Mouse (Mus musculus) neutrophil, adult 59 days (primary cell): Measurements from ENCODE around the gene Tcf15. TPM values are rescaled to one million over a fixed set of nuclear protein-coding genes. Genes with fewer than 3 reads are reported as not detected.

Source experiments
- total RNA-seq, 2 experiments: library from RNA; stranded (reverse); gene quantifications; 1 replicate in 1 of 2; 2 replicates in 1 of 2; pipeline ENCODE4 v1.2.4; 2023

The Tcf15 gene
- total RNA-seq = not detected

DNA sequence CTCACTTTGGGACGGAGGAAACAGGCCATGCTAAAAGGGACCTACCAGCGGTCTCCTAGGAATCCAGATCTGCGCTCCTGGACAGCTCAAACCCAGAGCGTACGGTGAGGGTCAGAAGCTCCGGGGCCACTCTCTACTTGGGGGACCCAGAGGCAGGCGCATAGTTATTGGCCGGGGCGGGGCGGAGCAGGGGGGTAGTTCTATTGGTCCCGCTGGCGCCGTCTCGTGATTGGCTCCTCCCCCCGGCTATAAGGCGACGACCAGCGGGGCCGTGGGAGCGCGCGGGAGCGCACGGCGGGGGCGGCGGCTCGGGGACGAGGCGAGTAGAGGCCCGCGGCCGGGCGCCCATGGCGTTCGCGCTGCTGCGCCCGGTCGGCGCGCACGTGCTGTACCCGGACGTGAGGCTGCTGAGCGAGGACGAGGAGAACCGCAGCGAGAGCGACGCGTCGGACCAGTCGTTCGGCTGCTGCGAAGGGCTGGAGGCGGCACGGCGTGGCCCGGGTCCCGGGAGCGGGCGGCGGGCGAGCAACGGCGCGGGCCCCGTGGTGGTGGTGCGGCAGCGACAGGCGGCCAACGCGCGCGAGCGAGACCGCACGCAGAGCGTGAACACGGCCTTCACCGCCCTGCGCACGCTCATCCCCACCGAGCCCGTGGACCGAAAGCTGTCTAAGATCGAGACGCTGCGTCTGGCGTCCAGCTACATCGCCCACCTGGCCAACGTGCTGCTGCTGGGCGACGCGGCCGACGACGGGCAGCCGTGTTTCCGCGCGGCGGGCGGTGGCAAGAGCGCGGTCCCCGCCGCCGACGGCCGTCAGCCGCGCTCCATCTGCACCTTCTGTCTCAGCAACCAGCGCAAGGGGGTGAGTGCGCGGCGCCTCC, at the start of gene Tcf15:
Tcf15 (plus strand) TSS at position 283 of the 879 bp plus-strand sequence.

GRCm38 (mm10) chr2:152105318-152106224, 37.8 kb upstream of the Tcf15 start, which contains the start of gene Srxn1:
Gene Srxn1 (plus strand): TSS chr2:152105516.

Other genes with a start within 250 kb of the Tcf15 start
- not detected for gene Angpt4, start 232.4 kb upstream of the Tcf15 start, total RNA-seq
- gene Fam110a, start 163.3 kb upstream of the Tcf15 start, total RNA-seq = 10 to 100 TPM; 21.1 to 22.6 TPM
- gene Slc52a3, start 147.1 kb upstream of the Tcf15 start, total RNA-seq = 1 to 10 TPM in 1 of 2 experiments, under 1 TPM in 1; 0.55 to 1.4 TPM
- gene Scrt2, start 62.0 kb upstream of the Tcf15 start, total RNA-seq = not detected
- gene Srxn1, start 38.0 kb upstream of the Tcf15 start, total RNA-seq = 1 to 10 TPM; 3.6 to 8.7 TPM
- 10 to 100 TPM; 57.8 to 58.7 TPM for gene Csnk2a1, start 83.3 kb downstream of the Tcf15 start, total RNA-seq
- 10 to 100 TPM; 77.3 to 78.6 TPM for gene Tbc1d20, start 150.3 kb downstream of the Tcf15 start, total RNA-seq
- 10 to 100 TPM; 77.5 to 83.0 TPM for gene Rbck1, start 189.1 kb downstream of the Tcf15 start, total RNA-seq
- gene Trib3, start 200.5 kb downstream of the Tcf15 start, total RNA-seq = 1 to 10 TPM; 2.9 to 4.0 TPM
- gene Nrsn2, start 233.1 kb downstream of the Tcf15 start, total RNA-seq = not detected